In the genomic region with DNA sequence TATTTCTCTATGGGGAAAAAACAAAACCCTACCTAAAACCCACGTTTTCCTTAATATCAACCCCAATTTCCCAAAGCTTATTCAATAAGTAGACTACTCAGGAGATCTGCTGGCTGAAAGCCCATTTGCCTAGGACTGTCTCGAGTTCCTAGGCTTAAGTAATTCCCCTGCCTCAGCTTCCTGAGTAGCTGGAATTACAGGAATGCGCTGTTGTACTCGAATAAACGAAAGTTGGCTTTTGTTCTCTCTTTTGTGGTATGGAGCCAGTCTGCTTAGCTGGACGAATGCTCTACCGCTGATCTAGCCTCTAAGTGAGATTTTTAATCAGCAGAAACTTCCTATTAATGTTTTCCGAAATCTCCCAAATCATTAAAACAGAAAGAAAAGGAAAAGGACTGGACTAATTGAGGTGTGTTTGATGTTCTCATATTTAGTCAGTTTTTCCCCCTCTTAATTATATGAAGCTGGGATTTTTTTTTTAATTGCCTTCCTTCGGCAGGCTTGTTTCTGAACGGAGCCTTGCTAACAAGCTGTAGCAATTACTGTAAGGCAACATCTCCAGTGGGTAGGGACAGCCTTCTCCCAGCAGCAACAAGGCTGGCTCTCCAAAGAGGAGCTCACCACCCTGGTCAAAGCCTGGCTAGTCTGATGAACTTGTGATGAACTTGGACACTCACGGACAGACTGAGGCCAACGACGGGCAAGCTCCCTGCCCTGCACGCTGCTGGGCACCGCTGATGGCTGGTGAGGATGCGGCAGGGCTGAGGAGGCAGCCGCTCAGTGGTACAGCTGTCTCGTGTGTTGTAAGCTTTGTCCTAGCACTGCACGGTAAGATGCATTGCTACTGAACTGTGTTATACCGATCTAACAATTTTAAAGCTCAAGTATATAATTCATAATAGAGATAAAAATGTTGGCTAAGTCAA, we compare ENCODE assay signal across 19 mouse cellular contexts. TPM values are rescaled to one million over a fixed set of nuclear protein-coding genes. Genes with fewer than 3 reads are reported as not detected.
DNase-seq lines count a peak whose midpoint lies in the region; ATAC-seq and TF ChIP-seq lines count a peak whose summit lies in the region.
"Had no signal": no experiment of that assay in that cellular context is flagged by ENCODE, and none has a peak within 500 bp of the region (broad histone marks: within the 10 kb centered on the region; RNA-seq: fewer than 3 reads in every experiment).

No protein-coding gene starts in this region.

- no peak for TF ChIP-seq CTCF in lung, embryonic 14.5 days (IDR thresholded peaks at IDR 0.05; ENCODE audit: low read depth)

- no peak overlapping the region for H3K4me3 ChIP-seq in lung, embryonic 14.5 days (ENCODE audit: low read depth, low read length)
- H3K4me3 ChIP-seq in forebrain, embryonic 12.5 days (replicated peaks) = no peak overlapping the region
- H3K4me3 ChIP-seq in neural tube, embryonic 15.5 days (replicated peaks) = no peak overlapping the region
- H3K4me3 ChIP-seq: embryonic facial prominence, embryonic 12.5 days; kidney, embryonic 15.5 days; midbrain, embryonic 13.5 days had no signal

- H3K4me1 ChIP-seq in lung, embryonic 14.5 days (ENCODE audit: insufficient read depth) = no peaks in the 10 kb centered on the region
- H3K4me1 ChIP-seq in forebrain, embryonic 12.5 days = peaks cover 3% of the 10 kb centered on the region; the same call in 1 of the 2 replicates
- H3K4me1 ChIP-seq in neural tube, embryonic 15.5 days = no peaks in the 10 kb centered on the region
- H3K4me1 ChIP-seq: midbrain, embryonic 13.5 days had no signal

- WGBS in lung, embryonic 14.5 days = 69% methylated on average over 20 of the region's 20 CpGs
- WGBS in forebrain, embryonic 12.5 days = 57% methylated on average over 20 of the region's 20 CpGs
- 75% methylated on average over 20 of the region's 20 CpGs for WGBS in neural tube, embryonic 15.5 days

- H3K4me2 ChIP-seq in lung, embryonic 14.5 days = no peak overlapping the region
- no peak overlapping the region for H3K4me2 ChIP-seq in forebrain, embryonic 12.5 days
- H3K4me2 ChIP-seq in neural tube, embryonic 15.5 days = no peak overlapping the region
- H3K4me2 ChIP-seq: embryonic facial prominence, embryonic 12.5 days; kidney, embryonic 15.5 days; midbrain, embryonic 13.5 days had no signal

- no peak overlapping the region for H3K27ac ChIP-seq in lung, embryonic 14.5 days (ENCODE audit: low read depth)
- H3K27ac ChIP-seq in forebrain, embryonic 12.5 days = peak overlapping the region; percentile 65
- no peak overlapping the region for H3K27ac ChIP-seq in neural tube, embryonic 15.5 days (replicated peaks)
- H3K27ac ChIP-seq: embryonic facial prominence, embryonic 12.5 days; kidney, embryonic 15.5 days; midbrain, embryonic 13.5 days had no signal

- H3K9me3 ChIP-seq in lung, embryonic 14.5 days (ENCODE audit: low read depth, low read length) = no peaks in the 10 kb centered on the region
- peaks cover 3% of the 10 kb centered on the region; the same call in 1 of the 2 replicates for H3K9me3 ChIP-seq in forebrain, embryonic 12.5 days
- H3K9me3 ChIP-seq in neural tube, embryonic 15.5 days (replicated peaks) = no peaks in the 10 kb centered on the region
- H3K9me3 ChIP-seq: embryonic facial prominence, embryonic 12.5 days; kidney, embryonic 15.5 days; midbrain, embryonic 13.5 days had no signal

- no peak overlapping the region for H3K9ac ChIP-seq in lung, embryonic 14.5 days
- no peak overlapping the region for H3K9ac ChIP-seq in forebrain, embryonic 12.5 days
- H3K9ac ChIP-seq in neural tube, embryonic 15.5 days (replicated peaks) = no peak overlapping the region
- H3K9ac ChIP-seq: embryonic facial prominence, embryonic 12.5 days; kidney, embryonic 15.5 days; midbrain, embryonic 13.5 days had no signal

- ATAC-seq in lung, embryonic 14.5 days (ENCODE audit: insufficient read depth) = no peak
- no peak for ATAC-seq in forebrain, embryonic 12.5 days (ENCODE audit: low FRiP score)
- ATAC-seq in neural tube, embryonic 15.5 days (ENCODE audit: low FRiP score) = no peak
- ATAC-seq: midbrain, embryonic 13.5 days had no signal

- no peaks in the 10 kb centered on the region for H3K27me3 ChIP-seq in lung, embryonic 14.5 days (ENCODE audit: insufficient read depth, low read length)
- H3K27me3 ChIP-seq in forebrain, embryonic 12.5 days = no peaks in the 10 kb centered on the region
- H3K27me3 ChIP-seq in neural tube, embryonic 15.5 days (replicated peaks) = no peaks in the 10 kb centered on the region
- H3K27me3 ChIP-seq: embryonic facial prominence, embryonic 12.5 days; kidney, embryonic 15.5 days; midbrain, embryonic 13.5 days had no signal

- H3K36me3 ChIP-seq in lung, embryonic 14.5 days (ENCODE audit: insufficient read depth) = peaks cover 28% of the 10 kb centered on the region
- peaks cover 12% of the 10 kb centered on the region for H3K36me3 ChIP-seq in forebrain, embryonic 12.5 days (replicated peaks)
- peaks cover 37% of the 10 kb centered on the region for H3K36me3 ChIP-seq in neural tube, embryonic 15.5 days

- intact Hi-C loops in gastrocnemius, postnatal 14 days (cut with DNase I; ENCODE audit: low total_unique reads) = no loop called here

- peak; percentile 55 for DNase-seq in gastrocnemius, postnatal 14 days
- DNase-seq in gastrocnemius, adult 18-20 months (ENCODE audit: low spot score) = no peak
- peak; percentile 35 for DNase-seq in lung, embryonic 14.5 days
- DNase-seq in lung, postnatal 4 days = no peak
- no peak for DNase-seq in cerebellum, adult 8-10 months
- DNase-seq in cerebellum, adult 18-20 months = no peak
- DNase-seq: adrenal gland, postnatal 25 days; B cell, adult 2 months; liver; lung, adult 18-20 months; right cerebral cortex, postnatal 4 days had no signal

RNA-seq across cellular contexts. Expression of a gene that starts 35.9 kb away (rescaled TPM):
- 1 to 10 TPM; 5.6 to 7.1 TPM for total RNA-seq in gastrocnemius, postnatal 14 days (2021)
- 1 to 10 TPM; 5.2 to 5.7 TPM for total RNA-seq in gastrocnemius, adult 18-20 months (2021)
- 2.3 and 2.9 TPM in 2 replicates for polyA plus RNA-seq in lung, embryonic 14.5 days (2014; fragmentation: Nextera tagmentation; extraction: Ambion mirVana)
- 3.1 and 3.3 TPM in 2 replicates for polyA plus RNA-seq in forebrain, embryonic 12.5 days (2016; fragmentation: Nextera tagmentation; extraction: Ambion mirVana)
- 8.5 and 9.9 TPM in 2 replicates for polyA plus RNA-seq in neural tube, embryonic 15.5 days (2015; fragmentation: Nextera tagmentation; extraction: Ambion mirVana)

RNA-seq across cellular contexts. Expression of a gene that starts 43.9 kb away (rescaled TPM):
- total RNA-seq in gastrocnemius, postnatal 14 days (2021) = 100 to 1,000 TPM in 1 of 2 experiments, 10 to 100 TPM in 1; 100.0 to 110 TPM
- 100 to 1,000 TPM; 125 to 170 TPM for total RNA-seq in gastrocnemius, adult 18-20 months (2021)
- 26.6 and 27.9 TPM in 2 replicates for polyA plus RNA-seq in lung, embryonic 14.5 days (2014; fragmentation: Nextera tagmentation; extraction: Ambion mirVana)
- 16.6 and 17.3 TPM in 2 replicates for polyA plus RNA-seq in forebrain, embryonic 12.5 days (2016; fragmentation: Nextera tagmentation; extraction: Ambion mirVana)
- 18.5 and 25.5 TPM in 2 replicates for polyA plus RNA-seq in neural tube, embryonic 15.5 days (2015; fragmentation: Nextera tagmentation; extraction: Ambion mirVana)

RNA-seq across cellular contexts. Expression of a gene that starts 43.9 kb away (rescaled TPM):
- not detected for total RNA-seq in gastrocnemius, postnatal 14 days (2021)
- not detected for total RNA-seq in gastrocnemius, adult 18-20 months (2021)
- polyA plus RNA-seq in lung, embryonic 14.5 days (2014; fragmentation: Nextera tagmentation; extraction: Ambion mirVana) = not detected in 2 replicates
- polyA plus RNA-seq in forebrain, embryonic 12.5 days (2016; fragmentation: Nextera tagmentation; extraction: Ambion mirVana) = 0.36 TPM in 1 of 2 replicates, not detected in the other
- 0.33 and 0.75 TPM in 2 replicates for polyA plus RNA-seq in neural tube, embryonic 15.5 days (2015; fragmentation: Nextera tagmentation; extraction: Ambion mirVana)
- total RNA-seq: adrenal gland, postnatal 25 days; gastrocnemius, postnatal 4 days; heart, postnatal 14 days; layer of hippocampus, adult 18-20 months had no signal
- polyA plus RNA-seq: embryonic facial prominence, embryonic 12.5 days; kidney, embryonic 15.5 days had no signal

RNA-seq across cellular contexts. Expression of a gene that starts 46.9 kb away (rescaled TPM):
- not detected for total RNA-seq in gastrocnemius, postnatal 14 days (2021)
- total RNA-seq in gastrocnemius, adult 18-20 months (2021) = not detected
- not detected in 2 replicates for polyA plus RNA-seq in lung, embryonic 14.5 days (2014; fragmentation: Nextera tagmentation; extraction: Ambion mirVana)
- polyA plus RNA-seq in forebrain, embryonic 12.5 days (2016; fragmentation: Nextera tagmentation; extraction: Ambion mirVana) = 4.4 and 4.7 TPM in 2 replicates
- 6.0 and 9.0 TPM in 2 replicates for polyA plus RNA-seq in neural tube, embryonic 15.5 days (2015; fragmentation: Nextera tagmentation; extraction: Ambion mirVana)
- total RNA-seq: heart, postnatal 14 days had no signal

RNA-seq across cellular contexts. Expression of a gene that starts 52.5 kb away (rescaled TPM):
- total RNA-seq in gastrocnemius, postnatal 14 days (2021) = 10 to 100 TPM; 17.9 to 21.5 TPM
- 10 to 100 TPM; 11.3 to 13.3 TPM for total RNA-seq in gastrocnemius, adult 18-20 months (2021)
- 5.4 and 5.8 TPM in 2 replicates for polyA plus RNA-seq in lung, embryonic 14.5 days (2014; fragmentation: Nextera tagmentation; extraction: Ambion mirVana)
- polyA plus RNA-seq in forebrain, embryonic 12.5 days (2016; fragmentation: Nextera tagmentation; extraction: Ambion mirVana) = 1.2 and 1.8 TPM in 2 replicates
- polyA plus RNA-seq in neural tube, embryonic 15.5 days (2015; fragmentation: Nextera tagmentation; extraction: Ambion mirVana) = 2.1 and 10.1 TPM in 2 replicates

Comparison
In these comparisons a context has a peak if more than half of its experiments do, and no peak if none do; other contexts are left out.
1. DNase-seq: peak in gastrocnemius, postnatal 14 days (single experiment) and lung, embryonic 14.5 days (single experiment); none in gastrocnemius, adult 18-20 months (single experiment), lung, postnatal 4 days (0 of 2), cerebellum, adult 8-10 months (single experiment) and cerebellum, adult 18-20 months (0 of 2).